Mouse (Mus musculus): ENCODE measurements around the gene Cd248.
"Not testable (repeated sequence)": the region's sequence is repeated elsewhere in the genome, so short reads cannot be mapped to it uniquely, and the experiment has no call there.

The Cd248 gene

GRCm38 (mm10) chr19:5073518-5073917 lies 5.6 kb downstream of the Cd248 start:
- DNase-seq (ENCODE audit: low read depth, low spot score): no peak

- DNase-seq (ENCODE audit: low read depth, low spot score): no peak
Observed at GRCm38 (mm10) chr19:5079279-5079678, 11.4 kb downstream of the Cd248 start.

GRCm38 (mm10) chr19:5082005-5082404 lies 14.1 kb downstream of the Cd248 start:
- no peak for DNase-seq (ENCODE audit: low read depth, low spot score)

GRCm38 (mm10) chr19:5082596-5082995 lies 14.7 kb downstream of the Cd248 start:
- DNase-seq (ENCODE audit: low read depth, low spot score): no peak

- no peak for DNase-seq (ENCODE audit: low read depth, low spot score)
Observed at GRCm38 (mm10) chr19:5083961-5084833, 16.3 kb downstream of the Cd248 start.

GRCm38 (mm10) chr19:5084834-5085144 lies 16.9 kb downstream of the Cd248 start:
- no peak for DNase-seq (ENCODE audit: low read depth, low spot score)

GRCm38 (mm10) chr19:5085145-5085863 lies 17.4 kb downstream of the Cd248 start, which contains the start of gene Tmem151a:
TSS of gene Tmem151a (minus strand) at chr19:5085531.
- DNase-seq (ENCODE audit: low read depth, low spot score): no peak

GRCm38 (mm10) chr19:5086533-5086932 lies 18.7 kb downstream of the Cd248 start:
- DNase-seq (ENCODE audit: low read depth, low spot score): not testable (repeated sequence)

- DNase-seq (ENCODE audit: low read depth, low spot score): peak; percentile 99
Observed at GRCm38 (mm10) chr19:5087884-5088728, 20.2 kb downstream of the Cd248 start, which contains the start of gene Yif1a. TSS of gene Yif1a (plus strand) at chr19:5088538.

GRCm38 (mm10) chr19:5089324-5089723 lies 21.4 kb downstream of the Cd248 start:
- DNase-seq (ENCODE audit: low read depth, low spot score): no peak

- no peak for DNase-seq (ENCODE audit: low read depth, low spot score)
Observed at GRCm38 (mm10) chr19:5092083-5092482, 24.2 kb downstream of the Cd248 start.

- DNase-seq (ENCODE audit: low read depth, low spot score): no peak
Observed at GRCm38 (mm10) chr19:5093481-5094242, 25.8 kb downstream of the Cd248 start.

GRCm38 (mm10) chr19:5094243-5094632 lies 26.4 kb downstream of the Cd248 start:
- peak; percentile 89 for DNase-seq (ENCODE audit: low read depth, low spot score)

GRCm38 (mm10) chr19:5094746-5095417 lies 27.0 kb downstream of the Cd248 start:
- DNase-seq (ENCODE audit: low read depth, low spot score): no peak

- DNase-seq (ENCODE audit: low read depth, low spot score): no peak
Observed at GRCm38 (mm10) chr19:5095887-5096474, 28.1 kb downstream of the Cd248 start.

GRCm38 (mm10) chr19:5097521-5098362 lies 29.9 kb downstream of the Cd248 start:
- no peak for DNase-seq (ENCODE audit: low read depth, low spot score)

- DNase-seq (ENCODE audit: low read depth, low spot score): no peak
Observed at GRCm38 (mm10) chr19:5098363-5099143, 30.7 kb downstream of the Cd248 start, which contains the start of gene Cnih2. TSS of gene Cnih2 (minus strand) at chr19:5098521.

- no peak for DNase-seq (ENCODE audit: low read depth, low spot score)
Observed at GRCm38 (mm10) chr19:5106074-5106473, 38.2 kb downstream of the Cd248 start.
